Mouse (Mus musculus) ES-E14 (cell line): ENCODE results near the gene Vps35l. TPM values are rescaled to one million over a fixed set of nuclear protein-coding genes. Genes with fewer than 3 reads are reported as not detected.

Experiments used
- DNase-seq: peaks from one replicate; pipeline ENCODE4 v3.0.0-alpha.2; 2013; ENCODE audit warnings: low read depth, low spot score
- H3K27ac ChIP-seq: 2 replicates; pipeline ENCODE4 v1.5.1; 2012; ENCODE audit warnings: low read depth, mild to moderate bottlenecking, low read length, moderate library complexity, mixed read lengths; ENCODE audit not compliant: poor library complexity, insufficient read depth, severe bottlenecking
- H3K36me3 ChIP-seq: 2 replicates; pipeline ENCODE4 v1.6.1; 2012; ENCODE audit warnings: mild to moderate bottlenecking, low read length, moderate library complexity, mixed read lengths; ENCODE audit not compliant: control insufficient read depth, poor library complexity, insufficient read depth, severe bottlenecking
- H3K4me1 ChIP-seq, 2 experiments: fragments of 150-350 bp in 1 of 2; sonication (generic) in 1 of 2; 2 replicates each; pipeline ENCODE4 v1.6.1; 2012; ENCODE audit warnings: low read length in 2 of 2, mild to moderate bottlenecking in 1 of 2, mixed read lengths in 1 of 2; ENCODE audit not compliant: control insufficient read depth in 2 of 2, insufficient read depth in 2 of 2, poor library complexity in 1 of 2
- H3K4me3 ChIP-seq, 2 experiments: fragments of 150-350 bp in 1 of 2; sonication (generic) in 1 of 2; 2 replicates each; pipeline ENCODE4 v1.5.1; 2012; ENCODE audit warnings: low read length in 2 of 2, low read depth in 1 of 2, mild to moderate bottlenecking in 1 of 2, mixed read lengths in 1 of 2; ENCODE audit not compliant: insufficient read depth in 1 of 2, poor library complexity in 1 of 2, severe bottlenecking in 1 of 2
- H3K9ac ChIP-seq: 2 replicates; pipeline ENCODE4 v1.6.1; 2012; ENCODE audit warnings: low read depth, mild to moderate bottlenecking, low read length, mixed read lengths; ENCODE audit not compliant: poor library complexity, insufficient read depth, severe bottlenecking
- H3K9me3 ChIP-seq: fragments of 150-350 bp; sonication (generic); 2 replicates; pipeline ENCODE4 v1.6.1; 2012; ENCODE audit warnings: low read depth, mild to moderate bottlenecking, low read length; ENCODE audit not compliant: control insufficient read depth, insufficient read depth
- CHD2 ChIP-seq: IDR thresholded peaks from 2 replicates; pipeline ENCODE4 v1.6.1; 2014; ENCODE audit warnings: mild to moderate bottlenecking, low read depth, low read length, inconsistent platforms
- HCFC1 ChIP-seq: IDR thresholded peaks from 2 replicates; pipeline ENCODE4 v1.6.1; 2012; ENCODE audit warnings: low read length, inconsistent platforms, borderline replicate concordance; ENCODE audit not compliant: insufficient read depth
- MAFK ChIP-seq: IDR thresholded peaks from 2 replicates; pipeline ENCODE4 v1.6.1; 2014; ENCODE audit warnings: mild to moderate bottlenecking, low read depth, low read length, inconsistent platforms; ENCODE audit not compliant: insufficient read depth
- ZC3H11A ChIP-seq: IDR thresholded peaks from 2 replicates; pipeline ENCODE4 v1.6.1; 2012; ENCODE audit warnings: low read depth, mild to moderate bottlenecking, inconsistent platforms, low read length, borderline replicate concordance
- ZNF384 ChIP-seq: IDR thresholded peaks from 2 replicates; pipeline ENCODE4 v1.6.1; 2012; ENCODE audit warnings: low read depth, low read length, inconsistent platforms
- in situ Hi-C, 2 experiments: fragments of 600-800 bp; cut with MboI; formaldehyde crosslinking; loops; one replicate each; pipeline ENCODE4 v1.15.1; 2025; ENCODE audit warnings: low sequenced_read_pairs in 2 of 2, inconsistent platforms in 1 of 2; ENCODE audit not compliant: unreplicated experiment in 2 of 2
- total RNA-seq: library from RNA; depleted of rRNA; stranded (reverse); fragments of 300-350 nt; gene quantifications from 2 replicates; pipeline ENCODE4 v1.2.3, GENCODE M21; 2012

The Vps35l gene
- total RNA-seq, 1 experiment, result 36.8 TPM

- Histone ChIP-seq H3K4me1 (peaks cover 0 to 3% of the 10 kb centered on the region in 2 experiments; a peak in 1 of 4 replicates), H3K27ac (no peak overlapping the region), H3K36me3 (peaks cover 12% of the 10 kb centered on the region), H3K9me3 (no peaks in the 10 kb centered on the region), H3K9ac (no peak overlapping the region), H3K4me3 (no peak overlapping the region)
- in situ Hi-C loops, result no loop called here
- TF ChIP-seq HCFC1 (no peak), ZNF384 (no peak), ZC3H11A (no peak), MAFK (no peak), CHD2 (no peak)
- DNase-seq, result no peak
These were observed 60.2 kb downstream of the Vps35l start for GRCm38 (mm10) chr7:118800112-118800734.

GRCm38 (mm10) chr7:118801791-118802190 lies 61.8 kb downstream of the Vps35l start:
- H3K36me3 ChIP-seq, result peaks cover 12% of the 10 kb centered on the region
- H3K4me1 ChIP-seq, result peaks cover 0 to 3% of the 10 kb centered on the region in 2 experiments; a peak in 1 of 4 replicates
- H3K4me3 ChIP-seq, result no peak overlapping the region
- in situ Hi-C loops, result no loop called here
- no peaks in the 10 kb centered on the region for H3K9me3 ChIP-seq
- no peak overlapping the region for H3K27ac ChIP-seq
- no peak overlapping the region for H3K9ac ChIP-seq
- TF ChIP-seq ZC3H11A (no peak), MAFK (no peak), HCFC1 (no peak), ZNF384 (no peak), CHD2 (no peak)
- no peak for DNase-seq

GRCm38 (mm10) chr7:118803425-118803824 lies 63.4 kb downstream of the Vps35l start:
- in situ Hi-C loops, result no loop called here
- H3K4me1 ChIP-seq, result peaks cover 0 to 3% of the 10 kb centered on the region in 2 experiments; a peak in 1 of 4 replicates
- no peak overlapping the region for H3K9ac ChIP-seq
- no peak overlapping the region for H3K4me3 ChIP-seq
- H3K27ac ChIP-seq, result no peak overlapping the region
- no peaks in the 10 kb centered on the region for H3K9me3 ChIP-seq
- H3K36me3 ChIP-seq, result peaks cover 12% of the 10 kb centered on the region
- TF ChIP-seq HCFC1, result no peak
- TF ChIP-seq CHD2, result no peak
- TF ChIP-seq MAFK, result no peak
- TF ChIP-seq ZC3H11A, result no peak
- no peak for TF ChIP-seq ZNF384
- DNase-seq, result no peak

- in situ Hi-C loops, result no loop called here
- no peak overlapping the region for H3K27ac ChIP-seq
- no peaks in the 10 kb centered on the region for H3K9me3 ChIP-seq
- H3K4me1 ChIP-seq, result peaks cover 0 to 3% of the 10 kb centered on the region in 2 experiments; a peak in 1 of 4 replicates
- DNase-seq, result no peak
- TF ChIP-seq ZC3H11A (no peak), MAFK (no peak), HCFC1 (no peak), CHD2 (no peak), ZNF384 (no peak)
- peaks cover 9% of the 10 kb centered on the region for H3K36me3 ChIP-seq
- no peak overlapping the region for H3K9ac ChIP-seq
- H3K4me3 ChIP-seq, result no peak overlapping the region
These were observed 66.8 kb downstream of the Vps35l start for GRCm38 (mm10) chr7:118806631-118807411.
